Mouse (Mus musculus) forebrain, embryonic 12.5 days (tissue): ENCODE data around the gene Tbc1d12. TPM values are rescaled to one million over a fixed set of nuclear protein-coding genes. Genes with fewer than 3 reads are reported as not detected.
"Not testable (repeated sequence)": the region's sequence is repeated elsewhere in the genome, so short reads cannot be mapped to it uniquely, and the experiment has no call there.

Experiments
- ATAC-seq: fragments of 200-750 bp; cut with Nextera tagmentation; 2 replicates; pipeline ENCODE4 v1.8.0; 2017; ENCODE audit warnings: moderate TSS enrichment; ENCODE audit not compliant: low FRiP score
- H3K27ac ChIP-seq: fragments of 300-500 bp; sonication (generic); 2 replicates; pipeline ENCODE4 v1.5.1; 2016; ENCODE audit warnings: mild to moderate bottlenecking
- H3K27me3 ChIP-seq: fragments of 300-500 bp; sonication (generic); 2 replicates; pipeline ENCODE4 v1.6.1; 2016; ENCODE audit warnings: mild to moderate bottlenecking
- H3K36me3 ChIP-seq: fragments of 300-500 bp; sonication (generic); replicated peaks from 2 replicates; pipeline ENCODE4 v1.6.1; 2016; ENCODE audit warnings: mild to moderate bottlenecking
- H3K4me1 ChIP-seq: fragments of 300-500 bp; sonication (generic); 2 replicates; pipeline ENCODE4 v1.6.1; 2016
- H3K4me2 ChIP-seq: fragments of 300-500 bp; sonication (generic); 2 replicates; pipeline ENCODE4 v1.6.1; 2016; ENCODE audit warnings: mild to moderate bottlenecking, moderate library complexity
- H3K4me3 ChIP-seq: fragments of 300-500 bp; sonication (generic); replicated peaks from 2 replicates; pipeline ENCODE4 v1.5.1; 2016; ENCODE audit warnings: mild to moderate bottlenecking
- H3K9ac ChIP-seq: fragments of 300-500 bp; sonication (generic); 2 replicates; pipeline ENCODE4 v1.6.1; 2016; ENCODE audit warnings: mild to moderate bottlenecking
- H3K9me3 ChIP-seq: fragments of 300-500 bp; sonication (generic); 2 replicates; pipeline ENCODE4 v1.6.1; 2016
- whole genome bisulfite sequencing: fragments of 180-500 bp; shearing (Covaris S2); methylation state at CpG from one replicate; pipeline ENCODE4 v1.1.7; 2016; 5-methylcytosine and 5-hydroxymethylcytosine counted together
- polyA plus RNA-seq: library from polyadenylated mRNA; unstranded; fragments of >200 nt; fragmentation: Nextera tagmentation; extraction: Ambion mirVana; gene quantifications from 2 replicates; pipeline ENCODE4 v1.2.1, GENCODE M21; 2016

The Tbc1d12 gene
- polyA plus RNA-seq, 1 experiment from 2014 or later = 4.1 TPM

- peak overlapping the region; percentile 82 for H3K4me3 ChIP-seq
- peak; percentile 62 for ATAC-seq
- under 1% methylated on average over 52 of the region's 54 CpGs for WGBS
Measured at GRCm38 (mm10) chr19:38837171-38837641, 827 bp downstream of the Tbc1d12 start.

GRCm38 (mm10) chr19:38844817-38845216 lies 8.4 kb downstream of the Tbc1d12 start:
- no peak overlapping the region for H3K4me2 ChIP-seq
- H3K36me3 ChIP-seq = no peaks in the 10 kb centered on the region
- no peaks in the 10 kb centered on the region for H3K27me3 ChIP-seq
- H3K9me3 ChIP-seq = no peaks in the 10 kb centered on the region
- WGBS = 71% methylated on average over 5 of the region's 5 CpGs
- no peak overlapping the region for H3K9ac ChIP-seq
- no peak for ATAC-seq
- no peaks in the 10 kb centered on the region; the same call in 1 of the 2 replicates for H3K4me1 ChIP-seq
- no peak overlapping the region for H3K27ac ChIP-seq
- no peak overlapping the region for H3K4me3 ChIP-seq

More at GRCm38 (mm10) chr19:38837171-38837641, 827 bp downstream of the Tbc1d12 start:
- Histone ChIP-seq H3K27me3 (no peaks in the 10 kb centered on the region), H3K27ac (peak overlapping the region; percentile 89), H3K4me2 (peak overlapping the region; percentile 59), H3K4me1 (peaks cover 8% of the 10 kb centered on the region; the same call in 1 of the 2 replicates), H3K36me3 (no peaks in the 10 kb centered on the region), H3K9me3 (no peaks in the 10 kb centered on the region), H3K9ac (peak overlapping the region; percentile 85)

GRCm38 (mm10) chr19:38846373-38846772 lies 10.0 kb downstream of the Tbc1d12 start:
- H3K9me3 ChIP-seq = no peaks in the 10 kb centered on the region
- H3K4me2 ChIP-seq = no peak overlapping the region
- WGBS = 91% methylated on average over 2 of the region's 2 CpGs
- no peak overlapping the region for H3K4me3 ChIP-seq
- H3K4me1 ChIP-seq = no peaks in the 10 kb centered on the region
- H3K27ac ChIP-seq = no peak overlapping the region
- ATAC-seq = no peak
- H3K36me3 ChIP-seq = no peaks in the 10 kb centered on the region
- H3K9ac ChIP-seq = no peak overlapping the region
- no peaks in the 10 kb centered on the region for H3K27me3 ChIP-seq

GRCm38 (mm10) chr19:38858224-38858623 lies 21.8 kb downstream of the Tbc1d12 start:
- H3K9ac ChIP-seq = no peak overlapping the region
- 93% methylated on average over 3 of the region's 3 CpGs for WGBS
- no peaks in the 10 kb centered on the region for H3K36me3 ChIP-seq
- H3K9me3 ChIP-seq = no peaks in the 10 kb centered on the region
- peaks cover 5% of the 10 kb centered on the region; the same call in 1 of the 2 replicates for H3K4me1 ChIP-seq
- no peak overlapping the region for H3K4me2 ChIP-seq
- no peak for ATAC-seq
- H3K4me3 ChIP-seq = no peak overlapping the region
- H3K27ac ChIP-seq = no peak overlapping the region
- no peaks in the 10 kb centered on the region for H3K27me3 ChIP-seq

GRCm38 (mm10) chr19:38862523-38862922 lies 26.1 kb downstream of the Tbc1d12 start:
- no peak for ATAC-seq
- H3K4me1 ChIP-seq = no peaks in the 10 kb centered on the region
- no peak overlapping the region for H3K4me2 ChIP-seq
- H3K36me3 ChIP-seq = no peaks in the 10 kb centered on the region
- no peak overlapping the region for H3K4me3 ChIP-seq
- WGBS = 96% methylated on average over 6 of the region's 6 CpGs
- no peaks in the 10 kb centered on the region for H3K9me3 ChIP-seq
- no peak overlapping the region for H3K9ac ChIP-seq
- H3K27me3 ChIP-seq = no peaks in the 10 kb centered on the region
- no peak overlapping the region for H3K27ac ChIP-seq

- H3K4me1 ChIP-seq, H3K9ac ChIP-seq, H3K27ac ChIP-seq, H3K4me3 ChIP-seq, H3K27me3 ChIP-seq, H3K36me3 ChIP-seq, H3K4me2 ChIP-seq, ATAC-seq, H3K9me3 ChIP-seq: not testable (repeated sequence)
- 81% methylated on average over 5 of the region's 8 CpGs for WGBS
Measured at GRCm38 (mm10) chr19:38874825-38875224, 38.4 kb downstream of the Tbc1d12 start.

- Histone ChIP-seq H3K27me3 (no peaks in the 10 kb centered on the region), H3K9ac (no peak overlapping the region), H3K9me3 (no peaks in the 10 kb centered on the region), H3K4me1 (no peaks in the 10 kb centered on the region), H3K4me2 (no peak overlapping the region), H3K27ac (no peak overlapping the region), H3K4me3 (no peak overlapping the region), H3K36me3 (no peaks in the 10 kb centered on the region)
- no peak for ATAC-seq
Measured at GRCm38 (mm10) chr19:38880300-38880699, 43.9 kb downstream of the Tbc1d12 start.

GRCm38 (mm10) chr19:38901146-38902135 lies 65.1 kb downstream of the Tbc1d12 start:
- Histone ChIP-seq H3K27me3 (no peaks in the 10 kb centered on the region), H3K27ac (no peak overlapping the region), H3K36me3 (no peaks in the 10 kb centered on the region), H3K4me1 (no peaks in the 10 kb centered on the region), H3K9ac (no peak overlapping the region), H3K4me3 (no peak overlapping the region), H3K4me2 (no peak overlapping the region), H3K9me3 (no peaks in the 10 kb centered on the region)
- 78% methylated on average over 12 of the region's 12 CpGs for WGBS
- no peak; the same call in 1 of the 2 replicates for ATAC-seq

- H3K36me3 ChIP-seq = no peaks in the 10 kb centered on the region
- H3K27me3 ChIP-seq = no peaks in the 10 kb centered on the region
- no peak overlapping the region for H3K4me3 ChIP-seq
- no peaks in the 10 kb centered on the region for H3K4me1 ChIP-seq
- no peak overlapping the region for H3K9ac ChIP-seq
- no peak for ATAC-seq
- H3K4me2 ChIP-seq = no peak overlapping the region
- WGBS = 90% methylated on average over 5 of the region's 5 CpGs
- no peak overlapping the region for H3K27ac ChIP-seq
- no peaks in the 10 kb centered on the region for H3K9me3 ChIP-seq
Measured at GRCm38 (mm10) chr19:38902501-38902900, 66.1 kb downstream of the Tbc1d12 start.

GRCm38 (mm10) chr19:38913786-38914185 lies 77.4 kb downstream of the Tbc1d12 start:
- no peak overlapping the region for H3K4me3 ChIP-seq
- WGBS = 94% methylated on average over 9 of the region's 9 CpGs
- ATAC-seq = no peak
- H3K9ac ChIP-seq = no peak overlapping the region
- H3K36me3 ChIP-seq = peaks cover 13% of the 10 kb centered on the region
- no peaks in the 10 kb centered on the region for H3K4me1 ChIP-seq
- H3K27ac ChIP-seq = no peak overlapping the region
- H3K27me3 ChIP-seq = no peaks in the 10 kb centered on the region
- no peak overlapping the region for H3K4me2 ChIP-seq
- no peaks in the 10 kb centered on the region for H3K9me3 ChIP-seq

- ATAC-seq = no peak
- Histone ChIP-seq H3K27ac (no peak overlapping the region), H3K4me3 (no peak overlapping the region), H3K9me3 (no peaks in the 10 kb centered on the region), H3K4me1 (no peaks in the 10 kb centered on the region), H3K27me3 (no peaks in the 10 kb centered on the region), H3K36me3 (peaks cover 13% of the 10 kb centered on the region), H3K9ac (no peak overlapping the region), H3K4me2 (no peak overlapping the region)
- WGBS = 89% methylated on average over 15 of the region's 15 CpGs
Measured at GRCm38 (mm10) chr19:38914926-38915325, 78.5 kb downstream of the Tbc1d12 start.

GRCm38 (mm10) chr19:38915677-38916076 lies 79.3 kb downstream of the Tbc1d12 start:
- ATAC-seq = no peak
- Histone ChIP-seq H3K9ac (no peak overlapping the region), H3K4me3 (no peak overlapping the region), H3K4me2 (no peak overlapping the region), H3K4me1 (no peaks in the 10 kb centered on the region), H3K27ac (no peak overlapping the region), H3K27me3 (no peaks in the 10 kb centered on the region), H3K9me3 (no peaks in the 10 kb centered on the region), H3K36me3 (peaks cover 13% of the 10 kb centered on the region)
- 36% methylated on average over 3 of the region's 3 CpGs for WGBS
